Mouse (Mus musculus) G1E (cell line): ENCODE measurements around the gene Lrch1. TPM values are rescaled to one million over a fixed set of nuclear protein-coding genes. Genes with fewer than 3 reads are reported as not detected.

Experiments used
- ATAC-seq: 2 replicates; pipeline ENCODE4 v1.8.0; 2016; ENCODE audit warnings: mild to moderate bottlenecking; ENCODE audit not compliant: insufficient number of reproducible peaks, poor library complexity, low FRiP score, severe bottlenecking; ENCODE audit errors: extremely low read depth
- DNase-seq: peaks from one replicate; pipeline ENCODE4 v3.0.0; 2012; ENCODE audit warnings: low spot score
- H3K27me3 ChIP-seq: 2 replicates; pipeline ENCODE4 v1.6.1; 2012; ENCODE audit warnings: mild to moderate bottlenecking, low read length, inconsistent platforms; ENCODE audit not compliant: insufficient read depth
- H3K36me3 ChIP-seq: replicated peaks from 2 replicates; pipeline ENCODE3; 2012; ENCODE audit warnings: mild to moderate bottlenecking, inconsistent platforms
- H3K4me1 ChIP-seq: 2 replicates; pipeline ENCODE4 v1.6.1; 2012; ENCODE audit warnings: low read depth, low read length, inconsistent platforms, mixed read lengths; ENCODE audit not compliant: insufficient read depth
- H3K4me3 ChIP-seq: 2 replicates; pipeline ENCODE4 v1.5.1; 2012; ENCODE audit warnings: low read depth, mild to moderate bottlenecking, inconsistent platforms, low read length, moderate library complexity, mixed read lengths
- H3K9me3 ChIP-seq: replicated peaks from 2 replicates; pipeline ENCODE4 v1.6.1; 2012; ENCODE audit warnings: inconsistent platforms
- CTCF ChIP-seq: IDR thresholded peaks from 2 replicates; pipeline ENCODE4 v1.5.1; 2012; ENCODE audit warnings: low read depth, low read length, inconsistent platforms, mixed read lengths
- GATA1 ChIP-seq: IDR thresholded peaks from 2 replicates; pipeline ENCODE4 v1.6.1; 2012; ENCODE audit warnings: borderline replicate concordance, low read length, inconsistent platforms, mixed read lengths
- GATA2 ChIP-seq: IDR thresholded peaks from 2 replicates; pipeline ENCODE4 v1.6.1; 2012; ENCODE audit warnings: low read depth, low read length, inconsistent platforms, borderline replicate concordance
- POLR2AphosphoS5 ChIP-seq: IDR thresholded peaks from 2 replicates; pipeline ENCODE4 v1.6.1; 2012; ENCODE audit warnings: low read depth, low read length, inconsistent platforms; ENCODE audit not compliant: insufficient replicate concordance
- TAL1 ChIP-seq: conservative IDR thresholded peaks from 2 replicates; pipeline ENCODE4 v1.6.1; 2012; ENCODE audit warnings: low read depth, low read length, inconsistent platforms, mixed read lengths
- polyA plus RNA-seq: library from polyadenylated mRNA; stranded (reverse); fragments of >175 nt; gene quantifications from 2 replicates; pipeline ENCODE4 v1.2.3, GENCODE M21; 2012
- total RNA-seq, 2 experiments: library from RNA; stranded (forward) in 1 of 2; stranded (reverse) in 1 of 2; fragments of 200-1000 nt in 1 of 2; fragments of >200 nt in 1 of 2; fragmentation: Nextera tagmentation in 1 of 2; gene quantifications; 2 replicates each; pipeline ENCODE4 v1.2.3; 2014 to 2017

The Lrch1 gene
- total and polyA plus RNA-seq, 3 experiments: 0.16 TPM; not detected in 2

GRCm38 (mm10) chr14:74735471-74735870, 212.2 kb downstream of the Lrch1 start:
- Histone ChIP-seq H3K9me3 (no peaks in the 10 kb centered on the region), H3K4me3 (no peak overlapping the region), H3K4me1 (peaks cover 18% of the 10 kb centered on the region), H3K36me3 (peaks cover 56% of the 10 kb centered on the region), H3K27me3 (no peaks in the 10 kb centered on the region)
- ATAC-seq: no peak
- no peak for DNase-seq
- TF ChIP-seq TAL1 (no peak), POLR2AphosphoS5 (no peak), CTCF (no peak), GATA1 (no peak), GATA2 (no peak)

GRCm38 (mm10) chr14:74733397-74733796, 214.3 kb downstream of the Lrch1 start:
- 0 out of 2 replicates have a peak, but pooled peaks have one; percentile 10 for ATAC-seq
- no peak for DNase-seq
- no peak for TF ChIP-seq CTCF
- TF ChIP-seq GATA1: no peak
- TF ChIP-seq TAL1: no peak
- no peak for TF ChIP-seq POLR2AphosphoS5
- no peak for TF ChIP-seq GATA2
- no peaks in the 10 kb centered on the region for H3K27me3 ChIP-seq
- H3K9me3 ChIP-seq: no peaks in the 10 kb centered on the region
- H3K4me1 ChIP-seq: peaks cover 18% of the 10 kb centered on the region
- no peak overlapping the region; the same call in 1 of the 2 replicates for H3K4me3 ChIP-seq
- H3K36me3 ChIP-seq: peaks cover 35% of the 10 kb centered on the region

- Histone ChIP-seq H3K27me3 (0 out of 2 replicates have a peak, but pooled peaks cover 4% of the 10 kb centered on the region), H3K4me3 (peak within 1 kb of the TSS; percentile 78), H3K36me3 (peaks cover 25% of the 10 kb centered on the region), H3K4me1 (peaks cover 18% of the 10 kb centered on the region), H3K9me3 (no peaks in the 10 kb centered on the region)
- TF ChIP-seq TAL1: no peak
- no peak for TF ChIP-seq GATA1
- TF ChIP-seq CTCF: no peak
- no peak for TF ChIP-seq GATA2
- no peak for TF ChIP-seq POLR2AphosphoS5
- ATAC-seq (peak; percentile 98), DNase-seq (peak; percentile 60)
Observed at GRCm38 (mm10) chr14:74732079-74732783, 215.4 kb downstream of the Lrch1 start, which contains the start of gene Esd. Gene Esd, plus strand, starts transcription at chr14:74732297.

GRCm38 (mm10) chr14:74731221-74732078, 216.2 kb downstream of the Lrch1 start:
- no peak for DNase-seq
- H3K4me1 ChIP-seq: peaks cover 15% of the 10 kb centered on the region
- peaks cover 17% of the 10 kb centered on the region for H3K36me3 ChIP-seq
- TF ChIP-seq POLR2AphosphoS5 (no peak), GATA2 (no peak), CTCF (no peak), GATA1 (no peak), TAL1 (no peak)
- no peak; the same call in 1 of the 2 replicates for ATAC-seq
- no peaks in the 10 kb centered on the region for H3K9me3 ChIP-seq
- 0 out of 2 replicates have a peak, but pooled peaks cover 8% of the 10 kb centered on the region for H3K27me3 ChIP-seq
- H3K4me3 ChIP-seq: peak overlapping the region; percentile 78

GRCm38 (mm10) chr14:74723541-74723940, 224.1 kb downstream of the Lrch1 start:
- no peaks in the 10 kb centered on the region for H3K9me3 ChIP-seq
- DNase-seq (no peak), ATAC-seq (no peak)
- peaks cover 41% of the 10 kb centered on the region for H3K27me3 ChIP-seq
- no peaks in the 10 kb centered on the region for H3K36me3 ChIP-seq
- no peak overlapping the region for H3K4me3 ChIP-seq
- TF ChIP-seq TAL1: no peak
- no peak for TF ChIP-seq POLR2AphosphoS5
- TF ChIP-seq GATA1: no peak
- TF ChIP-seq GATA2: no peak
- TF ChIP-seq CTCF: no peak
- no peaks in the 10 kb centered on the region for H3K4me1 ChIP-seq

- ATAC-seq (peak; percentile 45), DNase-seq (peak; percentile 21)
- H3K36me3 ChIP-seq: no peaks in the 10 kb centered on the region
- no peak overlapping the region for H3K4me3 ChIP-seq
- H3K27me3 ChIP-seq: peaks cover 11% of the 10 kb centered on the region
- peaks cover 5% of the 10 kb centered on the region for H3K4me1 ChIP-seq
- no peaks in the 10 kb centered on the region for H3K9me3 ChIP-seq
- no peak for TF ChIP-seq GATA1
- TF ChIP-seq GATA2: no peak
- TF ChIP-seq CTCF: no peak
- TF ChIP-seq TAL1: no peak
- TF ChIP-seq POLR2AphosphoS5: no peak
Observed at GRCm38 (mm10) chr14:74709054-74709453, 238.6 kb downstream of the Lrch1 start.

Other genes starting within 250 kb of the Lrch1 start
- gene Esd, start 215.6 kb downstream of the Lrch1 start, total RNA-seq (2014; fragmentation: Nextera tagmentation): 162 and 208 TPM in 2 replicates
- 230 and 263 TPM in 2 replicates for gene Esd, start 215.6 kb downstream of the Lrch1 start, total RNA-seq (2017)
- gene Esd, start 215.6 kb downstream of the Lrch1 start, polyA plus RNA-seq: 5.4 and 8.3 TPM in 2 replicates
- gene Rubcnl, start 68.2 kb upstream of the Lrch1 start, total RNA-seq (2014; fragmentation: Nextera tagmentation): not detected in 2 replicates
- gene Rubcnl, start 68.2 kb upstream of the Lrch1 start, total RNA-seq (2017): 0.05 TPM in 1 of 2 replicates, not detected in the other
- not detected in 2 replicates for gene Rubcnl, start 68.2 kb upstream of the Lrch1 start, polyA plus RNA-seq
- not detected in 2 replicates for gene Lrrc63, start 183.0 kb upstream of the Lrch1 start, total RNA-seq (2014; fragmentation: Nextera tagmentation)
- gene Lrrc63, start 183.0 kb upstream of the Lrch1 start, total RNA-seq (2017): not detected in 2 replicates
- not detected in 2 replicates for gene Lrrc63, start 183.0 kb upstream of the Lrch1 start, polyA plus RNA-seq
- gene Lcp1, start 183.2 kb upstream of the Lrch1 start, total RNA-seq (2014; fragmentation: Nextera tagmentation): 1.5 and 2.3 TPM in 2 replicates
- gene Lcp1, start 183.2 kb upstream of the Lrch1 start, total RNA-seq (2017): 21.1 and 23.4 TPM in 2 replicates
- gene Lcp1, start 183.2 kb upstream of the Lrch1 start, polyA plus RNA-seq: 0.33 and 0.55 TPM in 2 replicates